ENCODE assay signal across 8 mouse cellular contexts in genomic region chr1:133164591-133165011, GRCm38 (mm10). TPM values are rescaled to one million over a fixed set of nuclear protein-coding genes. Genes with fewer than 3 reads are reported as not detected.
DNase-seq lines count a peak whose midpoint lies in the region; ATAC-seq and TF ChIP-seq lines count a peak whose summit lies in the region.

No protein-coding gene starts in this region.

- peak overlapping the region; percentile 88 for H3K4me3 ChIP-seq in megakaryocyte, embryonic 14.5 days (replicated peaks)
- peak overlapping the region; percentile 72 for H3K4me3 ChIP-seq in embryonic facial prominence, embryonic 10.5 days
- peak overlapping the region; percentile 71 for H3K4me3 ChIP-seq in intestine, postnatal 0 days (ENCODE audit: low read depth, low read length)
- peak overlapping the region; percentile 58 for H3K4me3 ChIP-seq in midbrain, embryonic 11.5 days (ENCODE audit: low read depth, low read length)

- no peak for TF ChIP-seq CTCF in intestine, postnatal 0 days (IDR thresholded peaks at IDR 0.05; ENCODE audit: low read depth)

- H3K36me3 ChIP-seq in megakaryocyte, embryonic 14.5 days (replicated peaks; ENCODE audit: low read length): no peaks in the 10 kb centered on the region
- no peaks in the 10 kb centered on the region for H3K36me3 ChIP-seq in embryonic facial prominence, embryonic 10.5 days (replicated peaks)
- H3K36me3 ChIP-seq in intestine, postnatal 0 days (ENCODE audit: control insufficient read depth, insufficient read depth): no peaks in the 10 kb centered on the region
- H3K36me3 ChIP-seq in midbrain, embryonic 11.5 days (ENCODE audit: control insufficient read depth, insufficient read depth, low read length): no peaks in the 10 kb centered on the region

- no peak overlapping the region for H3K27ac ChIP-seq in embryonic facial prominence, embryonic 10.5 days (replicated peaks)
- H3K27ac ChIP-seq in intestine, postnatal 0 days (ENCODE audit: low read depth, low read length): peak overlapping the region; percentile 88
- no peak overlapping the region for H3K27ac ChIP-seq in midbrain, embryonic 11.5 days (ENCODE audit: low read depth, low read length)

- H3K4me2 ChIP-seq in intestine, postnatal 0 days (replicated peaks; ENCODE audit: low read depth): peak overlapping the region; percentile 90
- peak overlapping the region; percentile 99 for H3K4me2 ChIP-seq in midbrain, embryonic 11.5 days

- DNase-seq in embryonic facial prominence, embryonic 10.5 days (ENCODE audit: low spot score): peak; percentile 51
- DNase-seq in midbrain, embryonic 11.5 days (ENCODE audit: low spot score, missing footprints): peak; percentile 96
- DNase-seq in layer of hippocampus, adult 18-20 months (ENCODE audit: low spot score in 2 of 2): no peak
- DNase-seq in layer of hippocampus, adult 9-10 months (ENCODE audit: low spot score): no peak
- DNase-seq in lung, postnatal 25 days (ENCODE audit: low spot score): no peak

- no peaks in the 10 kb centered on the region for H3K9me3 ChIP-seq in megakaryocyte, embryonic 14.5 days
- no peaks in the 10 kb centered on the region for H3K9me3 ChIP-seq in embryonic facial prominence, embryonic 10.5 days
- no peaks in the 10 kb centered on the region for H3K9me3 ChIP-seq in intestine, postnatal 0 days (ENCODE audit: control insufficient read depth)
- H3K9me3 ChIP-seq in midbrain, embryonic 11.5 days (ENCODE audit: control insufficient read depth, low read length): no peaks in the 10 kb centered on the region

- peak overlapping the region; percentile 78 for H3K9ac ChIP-seq in intestine, postnatal 0 days (ENCODE audit: low read depth, low read length)
- H3K9ac ChIP-seq in midbrain, embryonic 11.5 days (ENCODE audit: low read length): peak overlapping the region; percentile 71

- H3K27me3 ChIP-seq in megakaryocyte, embryonic 14.5 days (replicated peaks): peaks cover 92% of the 10 kb centered on the region
- peaks cover 95% of the 10 kb centered on the region for H3K27me3 ChIP-seq in embryonic facial prominence, embryonic 10.5 days (replicated peaks; ENCODE audit: low read depth, poor library complexity, severe bottlenecking)
- H3K27me3 ChIP-seq in intestine, postnatal 0 days (replicated peaks; ENCODE audit: control insufficient read depth, insufficient read depth, low read length): no peaks in the 10 kb centered on the region
- peaks cover 24% of the 10 kb centered on the region for H3K27me3 ChIP-seq in midbrain, embryonic 11.5 days (ENCODE audit: control insufficient read depth, insufficient read depth, low read length)

- no peak for ATAC-seq in megakaryocyte, adult 5-6 weeks (ENCODE audit: poor library complexity, severe bottlenecking)
- peak; percentile 54 for ATAC-seq in intestine, postnatal 0 days
- ATAC-seq in midbrain, embryonic 11.5 days (ENCODE audit: low FRiP score): 0 out of 2 replicates have a peak, but pooled peaks have one; percentile 23

- under 1% methylated on average over 10 of the region's 10 CpGs for WGBS in embryonic facial prominence, embryonic 10.5 days
- WGBS in intestine, postnatal 0 days: 2% methylated on average over 10 of the region's 10 CpGs
- 1% methylated on average over 10 of the region's 10 CpGs for WGBS in midbrain, embryonic 11.5 days

- peaks cover 29% of the 10 kb centered on the region for H3K4me1 ChIP-seq in megakaryocyte, embryonic 14.5 days
- H3K4me1 ChIP-seq in embryonic facial prominence, embryonic 10.5 days: peaks cover 31% of the 10 kb centered on the region
- peaks cover 5% of the 10 kb centered on the region; the same call in 1 of the 2 replicates for H3K4me1 ChIP-seq in intestine, postnatal 0 days (replicated peaks; ENCODE audit: control insufficient read depth, insufficient read depth, low read length)
- H3K4me1 ChIP-seq in midbrain, embryonic 11.5 days (ENCODE audit: control insufficient read depth, insufficient read depth, low read length): peaks cover 2% of the 10 kb centered on the region; the same call in 1 of the 2 replicates

RNA-seq across cellular contexts. Expression of gene Plekha6, which starts 0.6 kb away (rescaled TPM):
- polyA plus RNA-seq in megakaryocyte, embryonic 14.5 days (2012; ENCODE audit: insufficient read depth, low replicate concordance): 0.57 TPM in 1 of 2 replicates, not detected in the other
- total RNA-seq in megakaryocyte, adult 5-6 weeks (2015): 0.11 and 0.21 TPM in 2 replicates
- total RNA-seq in megakaryocyte, adult 5-6 weeks (2017): 0.15 and 0.33 TPM in 2 replicates
- 3.4 and 3.7 TPM in 2 replicates for polyA plus RNA-seq in embryonic facial prominence, embryonic 10.5 days (2016; fragmentation: Nextera tagmentation; extraction: Ambion mirVana)
- 7.5 and 8.0 TPM in 2 replicates for polyA plus RNA-seq in intestine, postnatal 0 days (2015; fragmentation: Nextera tagmentation; extraction: Ambion mirVana)
- polyA plus RNA-seq in midbrain, embryonic 11.5 days (2014; fragmentation: Nextera tagmentation; extraction: Ambion mirVana): 15.7 and 17.0 TPM in 2 replicates
- 10 to 100 TPM; 54.5 to 59.0 TPM for total RNA-seq in layer of hippocampus, adult 18-20 months (2021)

RNA-seq across cellular contexts. Expression of gene Ppp1r15b, which starts 33.7 kb away (rescaled TPM):
- polyA plus RNA-seq in megakaryocyte, embryonic 14.5 days (2012; ENCODE audit: insufficient read depth, low replicate concordance): 6.7 and 8.7 TPM in 2 replicates
- 68.0 and 75.8 TPM in 2 replicates for total RNA-seq in megakaryocyte, adult 5-6 weeks (2015)
- total RNA-seq in megakaryocyte, adult 5-6 weeks (2017): 124 and 135 TPM in 2 replicates
- 49.4 and 57.3 TPM in 2 replicates for polyA plus RNA-seq in embryonic facial prominence, embryonic 10.5 days (2016; fragmentation: Nextera tagmentation; extraction: Ambion mirVana)
- polyA plus RNA-seq in intestine, postnatal 0 days (2015; fragmentation: Nextera tagmentation; extraction: Ambion mirVana): 28.5 and 33.0 TPM in 2 replicates
- 49.5 and 53.0 TPM in 2 replicates for polyA plus RNA-seq in midbrain, embryonic 11.5 days (2014; fragmentation: Nextera tagmentation; extraction: Ambion mirVana)
- total RNA-seq in layer of hippocampus, adult 18-20 months (2021): 10 to 100 TPM; 43.7 to 44.2 TPM

Comparison
In these comparisons a context has a peak if more than half of its experiments do, and no peak if none do; other contexts are left out.
1. DNase-seq: peak in embryonic facial prominence, embryonic 10.5 days (single experiment) and midbrain, embryonic 11.5 days (single experiment); none in layer of hippocampus, adult 18-20 months (0 of 2), layer of hippocampus, adult 9-10 months (single experiment) and lung, postnatal 25 days (single experiment).
2. Peak in every context shown above with its lines, with median percentiles within 50 percentile points of each other: H3K4me3 ChIP-seq.